Mouse (Mus musculus) spleen, adult 18-20 months (tissue): ENCODE data around the gene Nhlh2.
A peak's percentile ranks its signal among the peaks of the same experiment; 100 is the strongest.

Source experiments
- DNase-seq, 2 experiments: peaks; one replicate each; pipeline ENCODE4 v3.0.0; 2022; ENCODE audit warnings: mixed read lengths in 2 of 2

The Nhlh2 gene

DNA sequence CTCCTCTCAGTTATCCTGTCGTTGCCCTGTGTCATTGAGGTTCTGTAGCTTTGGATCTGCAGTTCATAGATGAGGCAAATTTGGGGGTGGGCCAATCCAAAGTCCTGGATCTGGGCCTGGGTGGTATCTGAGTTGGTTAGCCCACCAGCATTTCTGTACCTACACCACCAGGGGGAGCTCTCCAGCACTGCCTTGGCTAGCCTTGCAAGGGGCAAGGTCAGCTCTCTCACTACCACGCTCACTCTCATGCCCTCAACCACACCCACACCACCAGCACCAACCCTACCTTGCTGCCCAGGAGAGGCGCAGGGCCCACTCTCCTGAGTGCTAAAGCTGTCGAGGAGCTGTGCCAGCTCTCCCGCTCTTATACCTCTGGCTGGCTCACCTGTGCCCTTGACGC is 18.0 kb downstream of the Nhlh2 start:
- no peak for DNase-seq

DNA sequence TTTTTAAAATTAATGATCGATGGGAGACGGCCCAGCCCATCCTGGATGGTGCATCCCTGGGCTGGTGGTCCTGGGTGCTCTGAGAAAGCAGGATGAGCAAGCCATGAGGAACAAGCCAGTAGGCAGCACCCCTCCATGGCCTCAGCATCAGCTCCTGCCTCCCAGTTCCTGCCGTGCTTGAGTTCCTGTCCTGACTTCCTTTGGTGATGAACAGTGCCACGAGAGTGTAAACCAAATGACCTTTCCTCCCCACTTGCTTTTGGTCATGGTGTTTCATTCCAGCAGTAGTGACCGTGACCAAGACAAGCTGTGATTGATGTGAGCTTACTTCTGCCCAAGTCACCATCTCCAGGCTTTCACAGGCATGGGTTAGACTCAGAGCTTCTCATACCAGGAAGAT is 27.9 kb downstream of the Nhlh2 start:
- no peak for DNase-seq

DNA sequence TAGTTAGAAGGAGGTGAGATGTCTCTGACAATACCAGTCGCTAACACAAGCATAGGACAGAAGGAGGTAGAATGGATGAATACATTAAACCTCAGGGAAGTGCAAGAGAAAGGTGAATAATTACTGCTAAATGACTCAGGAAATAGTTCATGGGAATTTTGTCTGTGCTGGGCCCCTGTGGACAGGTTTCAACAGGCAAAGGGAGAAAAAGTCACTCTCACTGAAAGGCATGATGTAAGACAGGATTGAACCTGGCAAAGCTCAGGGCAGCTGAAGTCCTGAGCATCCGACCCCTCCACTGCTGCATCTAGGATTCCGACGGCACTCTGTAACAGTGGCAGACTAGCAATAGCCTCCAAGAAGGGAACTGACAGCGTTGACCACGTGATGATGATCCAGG is 28.7 kb downstream of the Nhlh2 start:
- no peak for DNase-seq

DNA sequence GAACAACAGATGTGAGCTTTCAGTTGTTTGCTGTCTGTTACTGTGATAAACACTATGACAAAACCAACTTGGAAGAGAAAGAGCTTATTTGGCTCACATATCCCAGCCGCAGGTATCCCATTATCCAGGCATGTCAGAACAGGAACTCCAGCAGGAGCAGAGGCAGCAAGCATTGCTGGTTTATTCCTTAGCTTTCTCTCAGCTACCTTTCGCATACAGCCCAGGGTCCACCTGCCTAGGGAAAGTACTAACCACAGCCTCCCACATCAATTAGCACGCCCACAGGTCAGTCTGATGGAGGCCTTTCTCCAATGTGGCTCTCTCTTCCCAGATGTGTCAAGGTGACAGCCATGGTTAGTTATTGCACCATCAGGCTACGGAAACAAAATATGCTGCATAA is 31.8 kb downstream of the Nhlh2 start:
- no peak for DNase-seq

DNA sequence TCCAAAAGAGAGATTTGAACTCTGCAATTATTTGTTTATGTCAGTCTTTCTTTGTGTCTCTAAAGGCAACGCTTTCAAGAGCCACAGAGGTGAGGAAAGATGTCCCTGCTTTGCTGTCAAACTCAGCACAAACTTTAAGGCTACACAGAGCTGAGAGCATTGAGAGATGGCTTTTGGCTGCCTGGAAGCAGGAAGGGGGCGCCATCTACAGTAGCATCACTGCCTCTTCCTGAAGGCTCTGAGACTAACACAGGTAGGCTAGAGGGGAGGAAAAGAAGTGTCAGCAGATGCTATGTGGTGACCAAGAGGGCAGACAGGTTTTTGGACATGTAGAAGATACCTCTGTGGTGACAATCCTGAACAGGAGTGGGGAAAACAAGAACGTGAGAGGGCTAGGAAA is 35.2 kb downstream of the Nhlh2 start:
- DNase-seq: no peak

DNA sequence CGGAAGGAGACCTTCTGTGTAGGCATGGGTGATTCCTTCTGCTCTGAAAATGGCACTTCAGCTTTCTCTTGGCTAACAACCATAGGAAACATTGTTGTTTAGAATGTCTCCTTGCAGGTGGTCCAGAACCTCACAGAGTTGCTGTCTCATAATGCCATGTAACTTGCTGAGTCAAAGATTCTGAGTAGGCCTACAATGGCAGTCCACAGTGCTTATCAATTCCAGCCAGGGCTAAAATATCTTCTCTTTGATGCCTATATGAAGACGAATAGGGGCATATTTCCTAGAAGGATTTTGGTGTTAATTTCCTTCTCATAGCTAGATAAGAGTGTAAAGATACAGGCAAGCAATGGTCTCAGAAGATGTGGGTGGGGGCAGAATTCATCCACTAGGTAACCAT is 37.7 kb downstream of the Nhlh2 start:
- no peak for DNase-seq

DNA sequence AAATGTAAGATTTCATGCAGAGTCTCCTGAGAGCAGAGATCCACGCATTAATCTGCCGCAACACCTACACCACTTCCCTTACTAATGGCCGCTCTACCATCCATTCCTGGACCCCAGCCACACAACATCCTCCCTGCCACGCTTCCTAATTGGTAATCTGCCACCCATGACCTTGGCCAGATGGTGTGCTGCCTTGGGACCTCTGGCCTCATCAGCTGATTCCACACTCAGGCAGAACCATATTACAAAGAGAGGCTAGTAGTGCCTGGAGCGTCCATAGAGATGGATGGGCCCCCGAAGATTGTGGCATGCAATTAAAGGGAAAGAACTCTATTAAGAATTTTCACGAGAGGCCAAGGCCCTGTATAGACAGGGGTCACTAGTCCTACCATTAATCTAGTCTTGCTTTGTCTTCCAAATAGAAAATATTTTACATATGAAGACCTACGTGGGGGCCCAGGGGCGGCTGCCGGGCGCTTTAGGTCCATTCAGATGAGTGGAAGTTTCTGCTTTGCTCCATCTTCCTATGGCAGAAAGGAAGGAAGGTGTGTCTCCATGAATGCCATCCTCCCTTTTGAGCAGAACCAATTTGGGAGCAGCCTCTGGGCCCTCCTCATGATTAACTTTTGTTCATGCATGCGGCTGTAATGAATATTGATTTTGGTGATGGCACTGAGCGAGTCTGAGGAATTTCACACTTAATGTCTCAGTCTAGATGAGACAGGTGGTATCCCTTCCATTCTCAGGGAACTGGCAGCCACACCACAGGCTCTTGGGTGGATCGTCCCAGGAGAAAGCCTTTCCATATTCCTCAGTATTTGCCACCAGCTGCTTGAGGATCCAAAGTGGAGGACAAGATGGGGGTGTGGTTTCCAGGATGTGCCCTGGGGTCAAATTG is 39.6 kb downstream of the Nhlh2 start:
- no peak for DNase-seq

DNA sequence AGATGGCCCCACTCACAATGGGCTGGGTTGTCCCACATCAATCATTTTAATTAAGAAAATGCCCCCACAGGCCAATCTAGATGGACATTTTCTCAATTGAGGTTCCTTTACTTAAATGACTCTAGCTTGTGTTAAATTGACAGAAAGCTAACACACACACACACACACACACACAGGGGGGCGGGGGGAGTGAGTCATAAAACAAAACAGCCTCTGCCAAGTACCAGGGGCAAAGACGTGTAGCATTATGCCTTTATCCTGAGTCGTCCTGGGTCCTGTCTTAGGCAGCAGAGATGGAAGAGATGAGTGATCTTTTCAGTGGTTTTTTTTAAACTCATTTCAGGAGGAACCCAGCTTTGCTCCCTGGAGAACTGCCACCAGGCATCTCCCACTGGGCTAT is 42.2 kb downstream of the Nhlh2 start:
- DNase-seq: no peak

DNA sequence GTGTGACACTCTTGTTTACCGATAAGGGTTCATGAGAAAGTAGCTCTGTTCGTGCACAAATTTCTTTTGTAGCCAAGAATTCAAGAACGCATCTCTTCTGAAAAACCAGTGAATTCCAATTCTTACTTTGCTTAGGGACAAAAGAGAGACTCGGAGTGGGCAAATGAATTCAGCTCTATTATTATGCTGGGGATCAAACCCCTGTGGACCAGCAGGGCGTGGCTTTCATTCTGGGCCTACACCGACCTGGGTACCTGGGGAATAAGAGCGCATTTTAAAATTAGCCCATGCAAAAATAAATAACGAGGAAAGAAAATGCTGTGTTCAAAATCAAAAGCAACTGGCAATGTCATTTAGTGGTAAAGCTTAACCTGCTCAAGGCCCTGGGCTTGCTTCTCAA is 43.4 kb downstream of the Nhlh2 start:
- no peak for DNase-seq

DNA sequence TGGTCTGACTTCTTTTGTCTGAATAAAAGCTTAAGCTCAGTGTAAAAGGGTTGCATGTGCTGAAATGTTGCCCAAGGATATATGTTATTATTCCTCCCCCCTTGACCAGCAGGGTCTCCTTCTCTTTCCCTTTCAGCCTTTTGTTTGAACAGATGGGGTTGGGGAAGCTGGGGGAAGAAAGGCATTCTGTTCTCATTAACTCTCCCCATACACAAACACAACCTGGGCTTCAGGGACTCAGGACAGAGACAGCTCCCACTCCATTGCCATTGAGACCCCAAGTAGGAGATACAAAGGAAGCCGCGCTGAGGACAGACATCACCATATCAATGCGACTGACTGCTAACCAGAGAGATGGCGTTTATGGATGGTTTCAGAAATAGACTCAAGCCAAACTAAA is 46.0 kb downstream of the Nhlh2 start:
- DNase-seq: no peak

DNA sequence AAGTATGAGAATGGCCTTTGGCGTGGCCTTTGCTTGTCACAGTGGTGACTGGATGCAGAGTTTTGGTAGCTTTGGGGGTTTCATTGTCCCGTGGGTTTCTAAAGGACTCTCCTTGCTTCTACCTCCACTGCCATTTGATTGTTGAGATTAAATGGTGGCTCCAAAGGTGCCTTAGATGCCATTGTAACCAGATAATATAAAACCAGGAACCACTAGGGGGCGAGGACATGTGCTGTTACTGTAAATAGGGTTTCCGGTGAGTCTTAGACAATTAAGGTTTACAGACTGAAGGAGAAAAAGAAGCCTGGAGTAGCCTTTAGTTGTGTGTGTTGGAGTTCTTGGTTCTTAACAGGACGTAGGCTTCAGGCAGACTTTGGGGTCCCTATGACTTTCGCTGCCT is 50.2 kb downstream of the Nhlh2 start:
- DNase-seq: no peak

DNA sequence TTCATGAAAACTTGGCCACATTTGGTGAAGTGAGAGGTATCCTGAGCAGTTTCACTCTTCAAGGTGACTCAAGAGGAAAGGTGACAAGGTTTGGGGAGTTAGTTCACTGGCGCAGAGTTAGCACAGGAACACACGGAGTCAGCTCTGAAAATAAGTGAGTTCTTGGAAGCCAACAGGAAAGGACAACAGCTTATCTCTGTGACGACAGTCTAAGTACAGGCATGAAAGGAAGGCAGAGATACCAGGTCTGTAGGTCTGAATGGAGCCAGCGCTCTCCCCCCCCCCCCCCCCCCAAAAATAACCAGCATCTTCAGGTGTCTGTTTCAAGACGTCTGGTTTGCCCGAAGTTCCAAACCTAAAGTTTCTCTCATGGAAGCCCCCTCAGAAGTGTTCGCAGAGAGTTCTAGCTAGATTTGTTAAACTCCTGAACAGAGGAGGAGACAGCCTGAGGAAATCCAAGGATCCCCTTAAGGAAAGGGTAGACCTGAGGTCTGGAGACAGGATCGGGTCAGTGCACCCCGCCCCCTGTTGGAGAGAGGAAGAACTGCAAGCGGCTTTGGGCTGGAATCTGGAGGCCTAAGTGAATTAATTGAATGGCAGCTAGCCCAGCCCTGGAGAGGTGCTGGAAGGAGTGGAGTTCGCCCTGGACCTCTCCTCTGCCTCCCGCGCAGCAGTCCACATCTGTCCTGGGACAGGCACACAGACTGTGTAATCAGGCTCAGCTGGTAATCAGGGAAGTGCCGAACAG is 52.2 kb downstream of the Nhlh2 start:
- DNase-seq: peak in 1 of 2 experiments; percentile 25

DNA sequence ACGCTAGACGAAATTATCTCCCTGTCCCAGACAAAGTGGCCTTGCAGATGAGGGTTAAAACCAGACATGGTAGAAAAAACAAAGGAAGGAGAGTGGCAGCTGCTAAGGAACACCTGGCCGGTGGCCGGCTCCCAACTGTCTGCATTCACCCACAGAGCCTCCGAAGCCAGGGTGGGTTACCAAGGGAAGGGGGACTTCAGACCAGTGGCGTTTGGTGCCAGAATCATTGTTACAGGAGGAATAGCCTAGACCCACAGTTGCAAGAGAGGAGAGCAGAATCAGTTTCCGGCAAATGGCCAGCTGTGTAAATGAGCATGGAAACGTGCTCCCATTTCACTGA is 52.8 kb downstream of the Nhlh2 start:
- no peak for DNase-seq

DNA sequence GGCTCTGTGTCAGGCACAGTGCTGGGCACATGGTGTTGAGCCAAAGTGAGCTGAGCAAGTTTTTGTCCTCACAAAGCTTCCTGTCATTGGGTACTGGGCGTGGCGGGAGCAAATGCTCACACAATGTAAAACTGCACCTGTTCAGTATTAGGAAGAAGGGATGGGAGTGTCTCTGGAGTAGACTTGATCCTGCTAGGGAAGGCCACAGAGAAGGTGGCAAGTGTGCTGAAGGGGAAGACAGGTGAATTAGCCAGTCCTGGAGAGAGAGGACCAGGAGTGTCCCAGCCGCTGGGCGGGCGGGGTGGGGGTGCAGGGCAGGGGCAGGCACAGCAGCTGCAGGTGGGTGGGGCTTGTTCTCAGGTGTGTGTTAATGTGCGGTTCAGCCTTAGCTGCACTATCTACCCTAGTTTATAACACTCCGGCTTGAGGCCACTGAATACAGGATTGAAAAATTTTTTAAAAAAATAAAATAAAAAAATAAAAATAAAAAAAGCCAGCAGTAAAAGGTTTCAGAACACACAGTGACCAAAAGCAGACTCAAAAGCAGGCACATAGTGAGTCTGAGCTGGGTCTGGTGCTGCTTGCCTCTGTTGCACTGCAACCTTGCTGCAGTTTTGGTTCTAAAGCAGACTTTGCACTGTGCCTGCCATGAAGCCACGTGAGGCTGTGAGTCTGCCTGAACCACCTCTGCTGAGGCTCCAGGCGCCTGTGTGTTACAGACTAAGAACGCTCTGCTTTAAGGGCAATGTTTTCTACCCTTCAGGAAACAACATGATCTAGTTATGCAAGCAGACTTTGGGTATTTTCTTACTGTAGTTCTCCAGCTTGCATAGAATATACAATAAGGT is 53.6 kb downstream of the Nhlh2 start:
- DNase-seq: no peak

DNA sequence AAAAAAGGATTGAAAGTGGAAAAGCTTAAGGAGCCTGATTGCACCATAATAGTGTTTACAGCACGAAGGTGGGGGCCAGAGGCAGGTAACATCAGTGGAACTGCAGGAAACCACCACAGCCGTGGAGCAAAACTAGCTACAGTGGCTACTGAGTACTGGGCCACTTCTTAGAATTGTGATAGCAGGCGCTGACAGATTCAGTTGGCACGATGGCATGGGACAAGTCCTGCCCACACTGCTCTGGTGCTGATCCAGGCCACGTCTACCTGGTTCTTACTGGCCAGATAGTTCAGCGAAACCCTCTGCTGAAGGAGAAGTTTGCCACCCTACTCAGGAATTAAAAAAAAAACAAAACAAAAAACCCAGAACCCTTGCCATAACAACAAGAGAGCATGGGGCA is 54.7 kb downstream of the Nhlh2 start:
- no peak for DNase-seq
